Mouse (Mus musculus) heart, embryonic 10.5 days (tissue): ENCODE results near the gene Tes. TPM values are rescaled to one million over a fixed set of nuclear protein-coding genes. Genes with fewer than 3 reads are reported as not detected.

Experiments used
- DNase-seq: peaks from one replicate; pipeline ENCODE4 v3.0.0-alpha.2; 2017; ENCODE audit warnings: low spot score
- H3K27ac ChIP-seq: fragments of 300-500 bp; sonication (generic); 2 replicates; pipeline ENCODE4 v1.5.1; 2016; ENCODE audit warnings: mild to moderate bottlenecking
- H3K27me3 ChIP-seq: fragments of 300-500 bp; sonication (generic); 2 replicates; pipeline ENCODE4 v1.6.1; 2016; ENCODE audit warnings: mild to moderate bottlenecking; ENCODE audit not compliant: poor library complexity, insufficient read depth, severe bottlenecking
- H3K36me3 ChIP-seq: fragments of 300-500 bp; sonication (generic); 2 replicates; pipeline ENCODE4 v1.6.1; 2016; ENCODE audit warnings: mild to moderate bottlenecking, moderate library complexity
- H3K4me1 ChIP-seq: fragments of 300-500 bp; sonication (generic); 2 replicates; pipeline ENCODE4 v1.6.1; 2016; ENCODE audit warnings: mild to moderate bottlenecking
- H3K4me3 ChIP-seq: fragments of 300-500 bp; sonication (generic); 2 replicates; pipeline ENCODE4 v1.5.1; 2016; ENCODE audit warnings: mild to moderate bottlenecking, moderate library complexity
- H3K9me3 ChIP-seq: fragments of 300-500 bp; sonication (generic); 2 replicates; pipeline ENCODE4 v1.6.1; 2016; ENCODE audit warnings: mild to moderate bottlenecking, moderate library complexity
- WGBS: fragments of 180-500 bp; shearing (Covaris S2); methylation state at CpG from one replicate; pipeline ENCODE4 v1.1.7; 2016; 5-methylcytosine and 5-hydroxymethylcytosine counted together
- polyA plus RNA-seq: library from polyadenylated mRNA; unstranded; fragments of >200 nt; fragmentation: Nextera tagmentation; extraction: Ambion mirVana; gene quantifications from 2 replicates; pipeline ENCODE4 v1.2.1, GENCODE M21; 2016

Gene Tes
- polyA plus RNA-seq, 1 experiment from 2014 or later: 38.0 TPM

DNA sequence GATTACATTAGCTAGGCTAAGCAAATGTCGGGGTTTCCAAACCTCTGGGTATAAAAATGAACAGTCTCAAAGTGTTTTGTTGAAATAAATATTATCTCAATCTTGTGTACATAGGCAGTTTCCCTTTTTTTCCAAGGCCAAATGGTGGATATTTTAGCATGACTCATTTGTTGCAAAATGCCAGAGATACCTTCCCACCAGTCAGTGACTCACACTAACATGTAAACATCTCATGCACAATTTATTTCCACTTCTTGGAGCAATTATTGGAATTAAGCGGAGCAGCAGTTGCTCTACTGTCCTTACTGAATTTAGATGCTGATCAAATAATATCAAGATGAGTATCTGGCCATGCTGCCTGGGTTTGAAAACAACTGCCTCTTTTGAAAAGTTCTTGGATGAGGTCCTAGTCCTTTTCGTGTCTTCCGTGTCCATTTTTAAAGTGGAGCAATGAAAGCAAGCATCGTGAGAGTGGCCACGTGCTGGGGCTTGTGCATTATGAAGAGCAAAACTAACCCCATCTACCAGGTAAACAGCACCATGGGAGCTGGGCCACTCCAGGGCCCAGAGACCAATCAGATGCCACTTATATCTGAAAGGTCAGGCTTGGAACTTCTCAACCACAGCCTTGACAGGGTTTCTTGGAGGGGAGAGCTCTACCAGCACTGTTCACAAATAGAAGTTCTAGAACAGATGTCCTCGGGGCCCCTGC is 54.7 kb downstream of the Tes start:
- WGBS: 85% methylated on average over 7 of the region's 7 CpGs
- Histone ChIP-seq H3K9me3 (no peaks in the 10 kb centered on the region), H3K4me3 (no peak overlapping the region), H3K4me1 (no peaks in the 10 kb centered on the region), H3K27me3 (no peaks in the 10 kb centered on the region), H3K36me3 (no peaks in the 10 kb centered on the region), H3K27ac (no peak overlapping the region)
- DNase-seq: no peak

- 75% methylated on average over 2 of the region's 2 CpGs for WGBS
- H3K4me3 ChIP-seq: no peak overlapping the region
- no peaks in the 10 kb centered on the region for H3K4me1 ChIP-seq
- H3K27me3 ChIP-seq: no peaks in the 10 kb centered on the region; the same call in 1 of the 2 replicates
- H3K36me3 ChIP-seq: no peaks in the 10 kb centered on the region
- no peak for DNase-seq
- no peak overlapping the region for H3K27ac ChIP-seq
- H3K9me3 ChIP-seq: no peaks in the 10 kb centered on the region
These were observed 75.1 kb downstream of the Tes start for GRCm38 (mm10) chr6:17140021-17140420.

DNA sequence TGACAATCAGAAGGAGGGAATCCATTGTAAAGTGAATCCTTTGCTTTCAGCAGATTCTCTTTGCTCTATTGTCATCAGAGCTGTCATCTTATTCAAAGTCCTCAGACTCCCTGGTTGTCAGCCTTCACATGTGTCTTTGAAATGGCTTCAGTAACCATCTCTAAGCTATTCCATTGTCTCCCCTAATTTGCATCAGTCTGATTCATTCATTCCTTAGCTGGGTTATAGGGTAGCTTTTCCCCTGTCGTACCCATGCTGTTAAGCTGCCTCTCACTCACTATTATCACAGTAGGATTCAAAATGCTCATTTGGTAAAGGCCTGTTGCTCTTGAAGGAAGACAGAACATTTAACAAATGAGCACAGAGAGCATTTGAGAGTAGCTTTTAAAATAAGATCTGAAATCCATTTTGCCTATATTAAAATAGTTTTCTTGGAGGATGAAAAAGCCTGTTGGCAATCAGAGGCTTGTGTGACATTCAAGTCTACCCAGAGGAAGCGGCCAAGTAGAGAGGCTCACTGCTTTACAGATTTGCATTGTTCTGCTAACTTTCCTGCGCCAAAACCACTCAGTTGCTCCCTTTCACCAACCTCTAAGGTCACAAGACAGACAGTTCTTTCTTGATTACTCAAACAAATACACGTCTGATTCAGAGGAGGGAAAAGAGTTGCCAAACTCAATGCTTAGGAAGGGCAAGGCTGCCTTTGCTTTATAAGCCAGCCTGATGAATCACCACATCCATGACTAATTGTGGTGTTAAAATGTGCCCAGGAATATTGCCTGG is 77.8 kb downstream of the Tes start:
- no peak overlapping the region for H3K27ac ChIP-seq
- H3K4me1 ChIP-seq: no peaks in the 10 kb centered on the region
- DNase-seq: no peak
- H3K4me3 ChIP-seq: no peak overlapping the region
- H3K36me3 ChIP-seq: no peaks in the 10 kb centered on the region
- 60% methylated on average over 4 of the region's 4 CpGs for WGBS
- H3K9me3 ChIP-seq: no peaks in the 10 kb centered on the region
- H3K27me3 ChIP-seq: no peaks in the 10 kb centered on the region

GRCm38 (mm10) chr6:17151071-17151715 is 86.2 kb downstream of the Tes start:
- no peaks in the 10 kb centered on the region for H3K9me3 ChIP-seq
- no peak overlapping the region for H3K27ac ChIP-seq
- no peak overlapping the region for H3K4me3 ChIP-seq
- H3K4me1 ChIP-seq: no peaks in the 10 kb centered on the region
- WGBS: 64% methylated on average over 4 of the region's 4 CpGs
- no peaks in the 10 kb centered on the region for H3K27me3 ChIP-seq
- no peak for DNase-seq
- H3K36me3 ChIP-seq: no peaks in the 10 kb centered on the region

GRCm38 (mm10) chr6:17152551-17152950 is 87.6 kb downstream of the Tes start:
- Histone ChIP-seq H3K9me3 (no peaks in the 10 kb centered on the region), H3K4me1 (no peaks in the 10 kb centered on the region), H3K27me3 (no peaks in the 10 kb centered on the region), H3K36me3 (no peaks in the 10 kb centered on the region), H3K4me3 (no peak overlapping the region), H3K27ac (no peak overlapping the region)
- DNase-seq: no peak
- WGBS: 76% methylated on average over 3 of the region's 3 CpGs

Other genes starting within 250 kb of the Tes start
- 0.18 and 1.1 TPM in 2 replicates for gene Tfec, start 166.7 kb upstream of the Tes start, polyA plus RNA-seq
- gene Cav2, start 216.0 kb downstream of the Tes start, polyA plus RNA-seq: 7.4 and 10.0 TPM in 2 replicates
- 28.2 and 36.1 TPM in 2 replicates for gene Cav1, start 241.2 kb downstream of the Tes start, polyA plus RNA-seq